ENCODE assay signal across 21 mouse cellular contexts in genomic region chr8:122764790-122765474, GRCm38 (mm10). TPM values are rescaled to one million over a fixed set of nuclear protein-coding genes. Genes with fewer than 3 reads are reported as not detected.
DNase-seq lines count a peak whose midpoint lies in the region; ATAC-seq and TF ChIP-seq lines count a peak whose summit lies in the region.
"Had no signal": no experiment of that assay in that cellular context is flagged by ENCODE, and none has a peak within 500 bp of the region (broad histone marks: within the 10 kb centered on the region; RNA-seq: fewer than 3 reads in every experiment).

No protein-coding gene starts in this region.

- TF ChIP-seq POLR2A in spleen, adult 2 months (IDR thresholded peaks at IDR 0.05; ENCODE audit: low read depth, low read length) = no peak

- H3K27me3 ChIP-seq in spleen, adult 2 months (ENCODE audit: control insufficient read depth, insufficient read depth, low read length) = no peaks in the 10 kb centered on the region
- H3K27me3 ChIP-seq: CH12.LX; forebrain, embryonic 15.5 days had no signal

- H3K36me3 ChIP-seq in spleen, adult 2 months (ENCODE audit: control insufficient read depth, insufficient read depth, low read length) = no peaks in the 10 kb centered on the region
- H3K36me3 ChIP-seq: embryonic facial prominence, embryonic 15.5 days; forebrain, embryonic 10.5 days; forebrain, embryonic 15.5 days; heart, embryonic 13.5 days; intestine, embryonic 15.5 days had no signal

- ATAC-seq in common myeloid progenitor, adult 5-6 weeks (replicated peaks; ENCODE audit: low read depth, poor library complexity, severe bottlenecking) = peak; percentile 34
- ATAC-seq in megakaryocyte progenitor cell, adult 5-6 weeks (replicated peaks; ENCODE audit: poor library complexity) = peak; percentile 11; the same call in 1 of the 2 replicates
- ATAC-seq: forebrain, embryonic 15.5 days; hindbrain, embryonic 16.5 days; intestine, embryonic 15.5 days had no signal

- no peak for TF ChIP-seq CTCF in spleen, adult 2 months (IDR thresholded peaks at IDR 0.05; ENCODE audit: extremely low read depth, insufficient read depth, insufficient read length, insufficient replicate concordance)

- peaks cover 18% of the 10 kb centered on the region for H3K4me1 ChIP-seq in spleen, adult 2 months (ENCODE audit: control insufficient read depth, insufficient read depth, insufficient read length)
- H3K4me1 ChIP-seq: intestine, embryonic 15.5 days had no signal

- DNase-seq in adrenal gland, adult (ENCODE audit: inconsistent age in 2 of 2, low spot score in 1 of 2) = peak; percentile 42 to 58
- no peak for DNase-seq in adrenal gland, adult 8-10 months
- DNase-seq in spleen, adult 2 months (ENCODE audit: low read depth in 1 of 2, low spot score in 2 of 2) = no peak
- DNase-seq in spleen, adult 12 weeks (ENCODE audit: low spot score) = no peak
- DNase-seq in heart, adult 11 months = no peak
- DNase-seq in gastrocnemius, postnatal 10 days = no peak
- DNase-seq: cerebellum, adult 2 months; cerebellum, postnatal 10 days; embryo, embryonic 11 days; heart, postnatal 36 days; kidney, adult 2 months had no signal

- 45% methylated on average over 7 of the region's 7 CpGs for WGBS in spleen, adult 2 months

- H3K27ac ChIP-seq in spleen, adult 2 months (ENCODE audit: insufficient read depth, low read length) = peak overlapping the region; percentile 2; the same call in 1 of the 2 replicates
- H3K27ac ChIP-seq: embryonic facial prominence, embryonic 15.5 days; forebrain, embryonic 10.5 days; forebrain, embryonic 15.5 days; heart, embryonic 13.5 days; intestine, embryonic 15.5 days had no signal

- H3K4me3 ChIP-seq in spleen, adult 2 months (ENCODE audit: extremely low read depth, insufficient read depth, insufficient read length) = no peak overlapping the region
- H3K4me3 ChIP-seq: embryonic facial prominence, embryonic 15.5 days; erythroblast, embryonic 14.5 days; forebrain, embryonic 10.5 days; forebrain, embryonic 15.5 days; heart, embryonic 13.5 days; intestine, embryonic 15.5 days had no signal

RNA-seq across cellular contexts. Expression of gene Acsf3, which starts 10.4 kb away (rescaled TPM):
- 10 to 100 TPM; 38.4 to 44.5 (median 41.2) TPM for total RNA-seq in adrenal gland, adult 8-10 months (2022)
- 11.1 and 12.0 TPM in 2 replicates for polyA plus RNA-seq in spleen, adult 2 months (2012; rRNA removed)
- 7.3 and 7.9 TPM in 2 replicates for total RNA-seq in common myeloid progenitor, adult 5-6 weeks (2017)
- total RNA-seq in megakaryocyte progenitor cell, adult 5-6 weeks (2015) = 4.5 and 5.5 TPM in 2 replicates
- 5.7 and 6.6 TPM in 2 replicates for total RNA-seq in megakaryocyte progenitor cell, adult 5-6 weeks (2017)
- 10 to 100 TPM; 14.3 to 15.0 TPM for total RNA-seq in gastrocnemius, postnatal 10 days (2021)

Comparison
In these comparisons a context has a peak if more than half of its experiments do, and no peak if none do; other contexts are left out.
1. DNase-seq: peak in adrenal gland, adult (2 of 2); none in adrenal gland, adult 8-10 months (single experiment), spleen, adult 2 months (0 of 2), spleen, adult 12 weeks (single experiment), heart, adult 11 months (single experiment) and gastrocnemius, postnatal 10 days (single experiment).